Mouse (Mus musculus) CH12.LX (cell line): Measurements from ENCODE around the gene Zfp445.

ENCODE experiments used
- BHLHE40 ChIP-seq: IDR thresholded peaks from 2 replicates; pipeline ENCODE4 v1.6.1; 2011; ENCODE audit warnings: mild to moderate bottlenecking, low read depth, low read length, improper control_type of control experiment
- CTCF ChIP-seq, 2 experiments: IDR thresholded peaks in 1 of 2; conservative IDR thresholded peaks in 1 of 2; 2 replicates each; pipeline ENCODE4 v1.5.1; 2011 to 2012; ENCODE audit warnings: low read depth in 2 of 2, low read length in 2 of 2, improper control_type of control experiment in 1 of 2, inconsistent platforms in 1 of 2, mild to moderate bottlenecking in 1 of 2, moderate library complexity in 1 of 2
- ELF1 ChIP-seq: IDR thresholded peaks from 2 replicates; pipeline ENCODE4 v1.6.1; 2014; ENCODE audit warnings: low read depth, mild to moderate bottlenecking, inconsistent platforms, low read length, improper control_type of control experiment
- KAT2A ChIP-seq: IDR thresholded peaks from 2 replicates; pipeline ENCODE4 v1.6.1; 2012; ENCODE audit warnings: low read length, improper control_type of control experiment, inconsistent platforms; ENCODE audit not compliant: insufficient replicate concordance
- MAFK ChIP-seq: IDR thresholded peaks from 2 replicates; pipeline ENCODE4 v1.6.1; 2011; ENCODE audit warnings: low read length, improper control_type of control experiment; ENCODE audit not compliant: insufficient replicate concordance
- MAZ ChIP-seq: IDR thresholded peaks from 2 replicates; pipeline ENCODE4 v1.6.1; 2012; ENCODE audit warnings: low read depth, mild to moderate bottlenecking, inconsistent platforms, low read length, improper control_type of control experiment, moderate library complexity
- NELFE ChIP-seq: IDR thresholded peaks from 2 replicates; pipeline ENCODE4 v1.6.1; 2011; ENCODE audit warnings: low read depth, low read length, improper control_type of control experiment
- POLR2A ChIP-seq: IDR thresholded peaks from 2 replicates; pipeline ENCODE4 v1.6.1; 2011; ENCODE audit warnings: low read depth, mild to moderate bottlenecking, improper control_type of control experiment, low read length
- POLR2AphosphoS2 ChIP-seq: IDR thresholded peaks from 2 replicates; pipeline ENCODE4 v1.6.1; 2011; ENCODE audit warnings: low read depth, low read length, improper control_type of control experiment
- RCOR1 ChIP-seq: conservative IDR thresholded peaks from 2 replicates; pipeline ENCODE4 v1.6.1; 2012; ENCODE audit warnings: low read depth, mild to moderate bottlenecking, inconsistent platforms, low read length, improper control_type of control experiment
- TBP ChIP-seq: conservative IDR thresholded peaks from 2 replicates; pipeline ENCODE4 v1.6.1; 2011; ENCODE audit warnings: low read depth, low read length, improper control_type of control experiment
- ZMIZ1 ChIP-seq: IDR thresholded peaks from 2 replicates; pipeline ENCODE4 v1.6.1; 2012; ENCODE audit warnings: low read depth, mild to moderate bottlenecking, inconsistent platforms, low read length, improper control_type of control experiment

DNA sequence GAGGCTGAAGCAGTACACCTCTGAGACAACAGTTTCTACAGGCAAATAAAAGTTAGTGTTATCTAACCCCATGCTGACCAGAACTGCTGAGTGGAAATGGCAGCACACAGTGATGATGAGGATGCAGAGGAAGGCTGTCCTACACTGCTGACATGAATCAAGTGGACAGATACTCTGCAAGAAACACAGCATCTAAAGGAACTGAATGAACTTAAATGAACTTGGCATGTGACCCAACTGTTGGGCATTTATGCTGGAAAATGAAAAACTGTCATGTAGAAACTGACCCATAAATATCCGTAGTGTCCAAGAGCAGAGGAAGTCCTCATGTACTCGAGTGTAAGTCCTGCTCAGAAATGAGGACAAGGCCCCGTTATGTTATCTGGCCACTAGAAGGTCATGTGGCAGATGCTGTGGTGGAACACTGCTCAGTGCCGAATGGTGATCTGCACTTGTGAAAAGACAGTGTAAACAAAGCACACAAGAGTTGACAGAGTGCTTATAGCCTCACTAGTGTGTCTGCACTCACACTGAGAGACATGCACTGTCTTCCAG, 35.9 kb downstream of the Zfp445 start:
- TF ChIP-seq TBP: no peak
- no peak for TF ChIP-seq BHLHE40
- no peak for TF ChIP-seq RCOR1
- TF ChIP-seq MAFK: no peak
- no peak for TF ChIP-seq ZMIZ1
- TF ChIP-seq MAZ: no peak
- TF ChIP-seq POLR2A: no peak
- no peak for TF ChIP-seq NELFE
- TF ChIP-seq KAT2A: no peak
- TF ChIP-seq POLR2AphosphoS2: no peak
- TF ChIP-seq ELF1: no peak
- no peak for TF ChIP-seq CTCF (conservative IDR thresholded peaks at IDR 0.05 in 1 of 2, IDR thresholded peaks at IDR 0.05 in 1 of 2; ENCODE audit: low read depth in 2 of 2, low read length in 2 of 2)
